Mouse (Mus musculus): ENCODE measurements around the gene Btbd17.

Gene Btbd17

DNA sequence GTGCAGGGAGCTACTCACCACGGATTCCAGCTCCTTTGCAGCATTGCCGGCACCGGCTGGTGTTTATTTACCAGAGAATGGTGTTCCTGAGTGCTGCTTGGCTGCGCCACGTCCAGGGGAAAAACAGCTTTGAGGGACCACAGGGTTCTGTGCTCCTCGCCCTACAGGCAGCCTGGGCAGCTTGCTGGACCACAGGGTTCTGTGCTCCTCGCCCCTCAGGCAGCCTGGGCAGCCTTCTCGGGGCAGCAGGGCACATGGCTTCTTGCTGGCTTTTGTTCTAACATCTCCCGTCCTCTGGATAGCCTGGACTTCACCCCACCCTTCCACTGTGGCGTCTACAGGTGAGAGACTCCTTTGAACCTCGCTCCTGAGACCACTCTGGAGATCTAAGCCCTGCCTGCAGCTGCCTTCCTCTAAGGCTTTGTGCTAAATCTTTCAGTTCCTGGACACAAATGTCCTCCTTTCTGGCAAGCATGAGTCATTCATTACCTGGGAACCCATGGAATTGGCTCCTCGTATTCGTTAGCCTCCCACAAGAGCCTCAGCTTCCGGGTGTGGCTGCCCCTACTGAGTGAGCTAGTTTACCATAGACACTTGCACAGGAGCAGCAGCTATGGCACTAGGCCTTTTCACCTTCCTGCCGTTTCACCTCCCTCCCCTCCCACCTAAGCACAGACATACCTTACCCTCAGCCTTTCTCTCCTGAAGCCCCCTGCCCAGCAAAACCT, 7.0 kb upstream of the Btbd17 start:
- peak; percentile 43 for DNase-seq

DNA sequence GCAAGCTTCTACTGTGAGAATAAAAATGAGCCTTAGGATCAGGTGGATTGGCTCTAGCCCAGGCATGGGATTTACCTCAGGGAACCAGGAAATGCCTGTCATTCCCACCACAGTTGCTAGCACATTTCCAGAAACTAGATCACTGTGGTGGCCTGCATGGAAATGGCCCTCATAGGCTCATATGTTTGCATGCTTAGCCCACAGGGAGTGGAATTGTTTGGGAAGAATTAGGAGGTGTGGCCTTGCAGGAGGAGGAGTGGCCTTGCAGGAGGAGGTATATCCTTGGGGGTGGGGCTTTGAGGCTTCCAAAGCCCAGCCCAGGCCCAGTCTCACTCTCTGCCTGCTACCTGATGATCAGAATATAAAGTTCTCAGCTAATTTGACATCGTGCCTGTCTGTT, 6.2 kb upstream of the Btbd17 start:
- DNase-seq: no peak

DNA sequence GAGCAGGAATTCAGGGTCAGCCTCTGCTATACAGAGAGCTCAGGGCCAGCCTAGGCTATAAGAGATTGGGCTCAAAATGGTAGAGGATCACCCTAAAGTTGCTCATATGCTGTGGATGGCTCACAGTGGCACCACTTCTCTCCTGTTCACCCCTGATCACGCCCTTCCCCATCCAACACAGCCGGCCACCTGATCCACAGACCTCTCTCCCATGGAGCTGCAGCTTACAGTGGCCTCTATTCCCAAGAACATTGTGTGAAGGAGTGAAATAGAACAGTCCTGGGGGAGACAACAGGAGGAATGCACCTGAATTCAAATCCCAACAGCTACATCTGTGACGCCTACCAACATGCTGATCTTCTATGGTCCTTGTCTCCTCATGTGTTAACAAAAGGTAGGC, 2.9 kb upstream of the Btbd17 start, which contains the start of gene Gpr142:
Gpr142 (plus strand) TSS at position 301 of the 400 bp plus-strand sequence.
- DNase-seq: no peak

DNA sequence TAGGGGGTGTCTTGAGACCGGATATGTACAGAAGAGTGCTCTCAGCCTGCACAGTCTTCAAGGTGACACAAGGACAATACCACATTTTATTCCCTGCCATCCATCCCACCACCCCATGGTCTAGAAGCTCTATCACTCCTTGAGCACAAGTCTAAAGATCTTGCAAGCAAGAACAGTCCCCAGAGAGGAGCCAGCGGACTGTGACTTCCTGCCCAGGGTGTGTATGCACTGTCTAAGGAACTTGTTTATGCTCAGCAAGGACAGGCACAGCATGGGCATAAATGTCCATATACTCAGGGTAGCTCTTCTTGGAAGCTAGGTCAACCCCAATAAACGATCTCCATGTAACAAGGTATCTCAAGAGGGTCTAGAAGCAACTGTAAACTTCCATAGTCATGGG, 2.2 kb upstream of the Btbd17 start:
- DNase-seq: no peak

DNA sequence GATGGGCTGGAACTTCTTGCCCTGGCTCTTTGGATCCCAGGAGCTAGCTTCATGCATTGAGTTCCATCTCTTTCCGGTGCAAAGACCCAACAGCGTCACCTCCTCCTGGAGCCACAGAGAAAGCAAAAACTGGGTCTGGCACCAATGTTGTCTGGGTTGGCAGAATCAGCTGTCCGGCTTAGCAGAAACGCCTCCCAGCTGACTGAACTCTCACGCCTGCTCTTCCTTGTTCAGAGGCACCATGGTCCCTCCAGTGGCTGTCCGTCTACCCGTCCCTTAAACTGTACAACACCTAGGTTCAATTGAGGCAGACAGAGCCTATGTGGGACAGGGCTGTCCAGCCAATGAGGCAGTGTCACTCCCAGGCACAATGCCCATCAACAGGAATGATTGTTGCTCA, 1.4 kb upstream of the Btbd17 start:
- DNase-seq: peak; percentile 37

DNA sequence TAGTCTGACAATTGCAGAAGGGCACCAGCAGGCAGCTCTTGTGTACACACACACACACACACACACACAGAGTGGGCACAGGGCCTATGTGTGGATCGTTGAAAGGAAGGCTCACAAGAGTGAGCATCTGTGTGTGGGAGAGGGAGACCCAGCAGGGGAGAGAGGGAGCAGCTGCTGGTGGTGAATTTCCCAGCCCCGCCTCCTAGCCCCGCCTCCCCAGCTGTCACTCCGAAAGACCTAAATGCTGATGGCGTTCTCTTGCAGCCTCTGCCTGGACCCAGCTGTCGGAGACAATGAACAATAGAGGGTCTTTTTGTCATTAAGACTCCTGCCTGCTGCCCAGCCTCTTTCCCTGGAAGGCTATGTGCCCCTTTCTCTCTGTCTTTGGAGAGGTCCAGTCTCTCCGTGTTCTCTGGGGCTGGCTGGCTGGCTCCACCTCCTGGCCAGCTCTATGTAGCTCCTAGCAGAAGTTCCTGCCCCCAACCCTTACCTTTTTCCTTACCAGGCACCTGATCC, 456 bp downstream of the Btbd17 start:
- DNase-seq: peak; percentile 92

DNA sequence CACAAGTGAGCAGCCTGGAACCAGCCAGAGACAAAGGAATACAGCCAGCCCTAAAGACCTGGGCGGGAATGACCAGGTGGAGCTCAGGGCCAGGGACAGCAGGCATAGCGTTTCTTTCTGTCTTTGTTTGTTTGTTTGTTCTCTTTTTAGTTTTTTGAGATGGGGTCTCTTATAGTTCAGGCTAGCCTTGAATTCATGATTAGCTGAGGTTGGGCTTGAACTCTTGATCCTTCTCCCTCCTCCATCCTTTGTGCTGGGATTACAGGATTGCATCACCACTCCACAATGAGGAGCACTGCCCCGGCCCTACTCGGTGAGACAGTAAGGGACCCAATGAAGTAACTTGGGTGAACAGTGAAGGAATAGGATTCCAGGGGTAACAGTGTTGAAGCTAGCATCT, 1.1 kb downstream of the Btbd17 start:
- no peak for DNase-seq

DNA sequence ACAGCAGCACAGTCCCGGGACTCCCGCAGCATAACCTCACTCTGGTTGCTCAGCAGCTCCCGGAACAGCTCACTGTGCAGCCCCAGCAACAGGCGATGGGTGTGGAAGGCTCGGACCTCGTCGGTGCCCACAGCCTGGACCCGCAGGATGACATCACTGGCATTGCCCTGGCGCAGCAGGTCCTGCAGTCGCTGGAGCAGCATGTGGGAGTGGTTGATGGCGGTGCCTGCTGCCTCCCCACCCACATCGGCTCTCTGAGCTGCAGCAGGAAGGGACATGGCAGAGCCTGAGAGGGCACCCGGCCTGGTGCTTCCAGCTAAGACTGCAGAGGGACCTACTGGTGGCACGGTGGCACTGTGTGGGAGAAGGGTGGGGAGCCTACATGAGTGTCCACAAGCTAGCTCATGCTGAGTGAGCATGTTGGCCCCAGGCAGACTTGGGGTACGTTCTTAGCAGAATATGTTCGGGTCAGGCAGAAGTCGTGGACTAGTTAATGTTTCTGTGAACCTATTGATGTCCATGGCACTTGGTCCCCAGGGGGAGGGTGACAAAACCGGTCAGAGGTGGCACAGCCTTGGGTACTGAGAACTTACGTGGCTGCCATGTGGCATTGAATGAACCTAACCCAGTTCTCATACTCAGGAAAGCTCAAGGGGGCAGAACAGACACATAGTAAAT, 1.7 kb downstream of the Btbd17 start:
- DNase-seq: peak; percentile 52

DNA sequence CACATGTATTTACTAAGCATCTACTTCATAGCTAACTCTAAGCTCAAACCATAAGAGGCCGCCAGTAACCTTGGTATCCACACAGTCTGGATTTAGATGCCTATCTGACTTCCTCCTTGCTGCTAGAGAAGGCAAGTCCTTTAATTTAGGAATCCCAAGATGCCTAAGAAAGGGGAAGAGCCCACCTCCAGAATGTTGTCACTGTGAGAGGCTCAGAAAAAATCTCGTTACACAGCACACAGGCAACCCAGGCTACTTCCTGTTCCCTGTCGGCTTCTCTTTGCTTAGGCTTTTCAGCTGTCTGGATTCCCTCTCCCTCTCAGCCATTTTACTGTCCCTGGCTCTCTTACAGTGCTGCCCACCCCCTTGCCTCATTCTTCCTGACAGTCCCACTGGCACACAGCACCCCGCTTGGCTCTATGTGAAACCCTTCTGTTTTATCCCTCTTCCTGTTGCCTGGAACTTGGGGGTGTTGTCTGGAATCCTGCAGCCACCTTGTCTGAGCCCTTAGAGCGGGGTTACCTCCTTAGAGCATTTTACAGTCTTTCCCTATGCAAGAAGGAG, 2.7 kb downstream of the Btbd17 start:
- DNase-seq: peak; percentile 47

DNA sequence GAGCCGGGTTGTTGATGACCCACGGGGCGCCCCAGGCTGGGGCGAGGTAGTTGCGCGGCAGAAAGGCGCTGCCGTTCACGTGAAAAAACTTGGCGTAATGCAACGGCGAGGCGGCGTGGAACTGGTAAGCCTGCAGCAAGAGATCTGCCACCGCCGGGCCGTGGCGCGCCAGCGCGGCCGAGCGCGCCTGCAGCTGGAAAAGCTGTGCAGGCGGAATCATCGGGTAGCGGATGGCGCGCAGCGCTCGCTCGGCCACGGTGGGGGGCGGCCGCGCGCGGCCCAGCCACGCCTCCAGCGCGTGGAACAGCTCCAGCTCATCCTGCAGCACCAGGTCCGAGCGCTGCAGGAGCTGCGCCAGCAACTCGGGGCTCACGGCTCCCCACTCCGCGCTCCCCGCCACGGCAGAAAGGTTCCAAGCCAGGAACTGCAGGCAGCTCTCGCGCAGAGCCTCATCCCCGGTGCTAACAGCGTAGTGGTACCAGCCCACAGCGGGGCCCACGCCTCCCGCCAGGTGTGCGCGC, 3.8 kb downstream of the Btbd17 start:
- DNase-seq: no peak

DNA sequence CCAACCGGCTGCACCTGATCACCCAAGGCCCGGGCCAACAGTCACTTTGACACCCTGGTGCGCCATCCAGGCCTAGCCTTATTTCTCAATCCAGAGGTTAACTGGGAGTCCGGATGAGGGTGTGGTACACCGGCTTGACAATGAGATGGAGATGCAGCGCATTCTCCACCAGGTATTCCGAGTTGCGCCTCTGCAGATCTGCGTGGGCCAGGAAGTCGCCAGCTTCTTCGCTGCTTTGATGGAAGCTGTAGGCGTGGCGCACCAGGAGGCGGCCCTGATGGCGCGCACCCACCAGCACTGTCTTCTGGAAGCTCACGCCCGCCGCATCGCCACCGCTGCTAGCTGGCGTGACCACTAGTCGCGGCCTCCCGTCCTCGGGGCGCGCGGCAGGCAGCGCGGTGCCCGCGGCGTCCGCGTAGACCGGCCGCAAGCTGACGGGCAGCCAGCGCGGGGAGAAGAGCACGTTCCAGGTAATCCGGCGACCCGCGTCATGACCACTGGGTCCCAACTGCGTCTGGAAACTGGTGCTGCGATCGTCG, 4.3 kb downstream of the Btbd17 start:
- DNase-seq: peak; percentile 60

DNA sequence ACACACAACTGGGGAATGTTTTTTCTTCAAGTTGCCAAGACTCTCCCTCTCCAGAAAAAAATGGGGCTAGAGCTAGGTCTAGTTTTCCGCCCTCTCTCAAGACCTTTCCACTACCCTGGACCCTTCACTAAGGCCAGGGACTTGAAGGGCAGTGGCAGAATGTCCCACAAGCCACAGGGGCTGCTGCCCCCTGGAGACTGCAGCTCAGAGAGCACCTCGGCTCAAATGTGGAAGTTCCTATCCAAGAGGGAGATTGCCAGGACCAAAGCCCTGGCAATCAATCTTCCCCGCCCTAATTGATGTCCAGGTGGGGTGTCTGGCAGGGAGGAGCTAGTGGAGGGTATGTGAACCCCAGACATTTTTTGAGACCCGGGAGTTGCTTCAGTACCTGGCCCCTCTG, 4.9 kb downstream of the Btbd17 start:
- DNase-seq: peak; percentile 20

DNA sequence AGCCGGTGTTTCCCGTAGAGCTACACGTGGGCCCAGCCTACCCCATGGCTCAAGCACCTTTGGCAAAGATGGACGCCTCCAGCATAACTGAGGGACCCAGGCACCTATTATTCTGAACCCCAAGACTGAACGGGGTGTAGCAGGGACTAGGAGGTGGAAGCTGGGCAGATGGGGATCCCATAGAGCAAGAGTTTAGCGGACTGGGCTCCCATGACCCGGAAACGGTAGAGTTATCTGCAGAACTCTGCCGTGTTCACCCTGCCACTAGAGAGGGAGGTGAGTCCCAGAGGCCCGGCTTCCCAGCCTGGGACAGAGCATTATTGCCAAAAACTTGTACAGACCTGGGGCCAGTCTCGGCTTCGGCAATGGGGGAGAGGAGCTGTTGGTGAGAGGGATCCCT, 5.6 kb downstream of the Btbd17 start:
- no peak for DNase-seq

DNA sequence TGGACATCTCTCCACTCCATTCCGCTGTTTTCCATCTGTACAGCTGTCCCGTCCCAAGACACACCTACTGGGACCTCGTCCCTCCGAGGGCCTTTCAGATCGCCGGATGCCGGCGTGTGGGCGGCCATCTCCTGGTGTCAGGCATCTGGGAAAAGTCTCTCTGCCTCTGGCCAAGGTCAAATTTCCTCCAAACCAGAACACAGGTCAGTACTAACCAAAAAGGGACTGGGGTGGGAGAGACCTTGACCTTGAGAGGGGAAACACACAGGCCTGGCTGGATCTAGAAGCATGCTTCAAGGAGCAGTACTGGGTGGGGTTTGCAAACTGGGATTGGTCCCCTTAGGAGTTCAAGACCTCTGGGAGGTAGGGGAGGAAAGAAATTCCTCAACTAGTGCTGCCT, 6.0 kb downstream of the Btbd17 start:
- DNase-seq: no peak

DNA sequence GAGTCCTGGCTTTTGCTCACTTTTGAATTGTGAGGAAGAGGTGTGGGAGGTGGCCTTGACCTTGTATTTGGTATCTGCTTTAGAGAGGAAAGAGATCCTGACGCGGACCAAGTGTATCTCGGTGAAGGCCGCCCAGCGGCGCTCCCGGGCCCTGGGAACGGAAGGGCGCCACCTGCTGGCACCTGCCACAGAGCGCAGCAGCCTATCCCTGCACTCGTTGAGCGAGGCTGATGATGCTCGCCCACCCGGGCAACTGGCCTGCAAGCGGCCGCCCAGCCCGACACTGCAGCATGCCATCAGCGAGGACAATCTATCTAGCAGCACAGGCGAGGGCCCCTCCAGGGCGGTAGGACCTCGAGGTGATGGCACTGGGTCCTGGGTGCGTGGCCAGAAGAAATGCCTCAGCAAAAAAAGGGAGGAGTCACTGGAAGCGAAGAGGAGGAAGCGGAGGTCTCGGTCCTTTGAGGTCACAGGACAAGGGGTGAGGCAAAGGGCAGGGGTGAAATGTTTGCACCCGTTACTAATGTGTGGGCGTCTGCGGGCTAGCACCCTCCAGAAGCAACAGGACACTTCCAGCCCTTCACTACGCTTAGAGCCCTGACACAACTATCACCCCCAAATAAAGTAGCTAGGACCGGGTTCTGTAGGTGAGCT, 6.6 kb downstream of the Btbd17 start:
- peak; percentile 89 for DNase-seq

DNA sequence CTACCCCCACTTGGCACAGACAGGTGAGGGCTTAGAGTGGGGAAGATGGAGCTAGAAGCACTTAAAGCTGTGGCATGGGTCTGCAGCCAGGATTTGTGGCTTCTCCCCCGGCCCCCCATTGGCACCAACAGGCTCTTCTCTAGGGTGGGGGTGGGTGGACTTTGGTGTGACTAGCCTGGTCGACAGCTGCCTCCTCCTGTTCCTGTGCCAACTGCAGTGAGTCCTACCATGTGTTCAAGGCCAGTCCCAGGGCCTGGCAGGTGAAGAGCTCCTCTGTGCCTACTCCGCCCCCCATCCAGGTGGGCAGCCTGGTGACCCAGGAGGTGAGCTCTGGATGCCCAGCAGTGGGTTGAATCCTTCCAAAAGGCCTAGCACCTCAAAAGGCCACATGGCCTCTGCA, 8.1 kb downstream of the Btbd17 start:
- DNase-seq: peak; percentile 20

DNA sequence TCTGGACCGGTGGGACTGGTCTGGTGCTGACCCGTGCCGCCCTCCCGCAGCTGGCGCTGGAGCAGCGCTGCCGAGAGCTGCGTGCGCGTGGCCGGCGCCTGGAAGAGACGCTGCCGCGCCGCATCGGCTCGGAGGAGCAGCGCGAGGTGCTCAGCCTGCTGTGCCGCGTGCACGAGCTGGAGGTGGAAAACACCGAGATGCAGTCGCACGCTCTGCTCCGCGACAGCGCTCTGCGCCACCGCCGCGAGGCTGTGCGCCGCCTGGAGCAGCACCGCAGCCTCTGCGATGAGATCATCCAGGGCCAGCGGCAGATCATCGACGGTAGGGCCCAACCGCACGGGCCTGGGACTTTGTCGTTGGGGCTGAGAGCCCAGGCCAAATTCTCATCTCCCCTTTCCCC, 9.4 kb downstream of the Btbd17 start:
- DNase-seq: no peak

DNA sequence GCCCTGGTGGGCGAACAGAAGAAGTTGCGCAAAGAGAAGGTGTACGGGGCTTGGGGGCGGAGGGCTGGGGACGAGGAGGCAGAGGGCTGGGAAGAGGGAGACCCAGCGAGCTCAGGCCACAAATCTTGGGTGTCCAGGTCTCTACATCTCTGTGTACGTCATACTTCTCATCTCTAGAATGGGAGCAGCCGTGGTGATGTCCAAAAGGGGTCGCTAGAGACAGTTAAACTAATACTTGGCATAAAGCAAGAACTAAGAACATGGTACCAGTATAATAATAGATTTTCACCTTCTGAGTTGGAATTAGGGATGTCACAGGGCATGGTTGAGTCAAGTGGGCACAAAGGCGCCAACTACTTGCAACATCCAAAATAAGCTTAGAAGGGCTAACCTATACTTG, 9.9 kb downstream of the Btbd17 start:
- no peak for DNase-seq

DNA sequence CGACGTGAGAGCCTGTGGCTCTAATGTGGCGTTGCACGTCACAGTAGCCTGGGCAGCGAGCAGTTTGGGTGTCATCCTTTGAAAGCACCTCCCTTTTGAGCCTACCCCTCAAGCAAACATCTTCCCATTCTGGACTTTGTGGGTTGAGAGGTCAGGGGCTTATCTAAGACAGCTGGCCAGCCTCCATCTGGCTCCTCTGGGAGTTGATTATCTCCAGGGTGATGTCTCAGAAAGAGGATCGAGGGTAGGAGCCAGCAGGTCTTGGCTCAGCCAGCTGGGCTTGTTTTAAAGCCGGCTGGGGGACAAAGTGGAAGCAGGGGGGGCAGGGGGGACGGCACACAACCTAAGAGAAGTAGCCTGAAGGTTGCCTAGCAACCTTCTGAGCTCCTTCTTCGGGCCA, 15.7 kb downstream of the Btbd17 start:
- no peak for DNase-seq

DNA sequence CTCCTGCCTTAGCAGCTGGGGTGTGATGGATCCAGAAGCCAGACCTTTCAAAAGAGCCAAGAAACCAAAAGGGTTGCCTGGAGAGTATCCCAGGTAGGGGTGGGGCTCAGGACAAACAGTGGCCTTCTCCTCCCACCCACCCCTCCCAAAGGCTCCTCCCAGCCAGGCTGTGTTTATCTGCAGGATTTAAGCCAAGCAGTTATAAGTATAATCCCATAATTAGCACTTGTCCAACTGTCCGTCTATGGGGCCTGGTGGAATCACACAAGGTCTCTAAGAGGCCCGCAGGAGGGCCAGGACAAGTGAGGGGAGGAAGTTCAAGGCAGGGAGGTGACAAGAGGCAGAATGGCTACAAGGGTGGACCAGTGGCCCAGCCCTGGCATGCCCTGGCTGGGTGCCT, 23.8 kb downstream of the Btbd17 start:
- DNase-seq: no peak

DNA sequence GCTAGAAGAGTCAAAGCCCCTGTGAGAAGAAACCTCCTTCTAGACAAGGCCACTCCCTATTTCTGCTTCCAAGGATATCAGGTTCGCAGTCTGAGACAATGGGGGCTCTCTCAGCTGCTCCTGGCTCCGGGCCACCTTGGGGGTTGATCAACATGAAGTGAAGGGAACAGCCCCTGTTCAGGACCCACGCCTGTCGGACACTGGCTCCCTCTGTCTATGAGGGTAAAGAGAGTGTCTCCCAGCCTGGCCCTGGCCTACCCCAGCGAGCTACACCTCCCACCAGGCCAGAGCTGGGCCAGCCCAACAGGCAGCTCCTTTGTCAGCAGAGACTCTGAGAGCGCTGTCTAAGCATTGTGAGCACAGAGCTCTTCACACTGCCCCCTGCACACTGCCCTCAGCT, 25.8 kb downstream of the Btbd17 start:
- no peak for DNase-seq

DNA sequence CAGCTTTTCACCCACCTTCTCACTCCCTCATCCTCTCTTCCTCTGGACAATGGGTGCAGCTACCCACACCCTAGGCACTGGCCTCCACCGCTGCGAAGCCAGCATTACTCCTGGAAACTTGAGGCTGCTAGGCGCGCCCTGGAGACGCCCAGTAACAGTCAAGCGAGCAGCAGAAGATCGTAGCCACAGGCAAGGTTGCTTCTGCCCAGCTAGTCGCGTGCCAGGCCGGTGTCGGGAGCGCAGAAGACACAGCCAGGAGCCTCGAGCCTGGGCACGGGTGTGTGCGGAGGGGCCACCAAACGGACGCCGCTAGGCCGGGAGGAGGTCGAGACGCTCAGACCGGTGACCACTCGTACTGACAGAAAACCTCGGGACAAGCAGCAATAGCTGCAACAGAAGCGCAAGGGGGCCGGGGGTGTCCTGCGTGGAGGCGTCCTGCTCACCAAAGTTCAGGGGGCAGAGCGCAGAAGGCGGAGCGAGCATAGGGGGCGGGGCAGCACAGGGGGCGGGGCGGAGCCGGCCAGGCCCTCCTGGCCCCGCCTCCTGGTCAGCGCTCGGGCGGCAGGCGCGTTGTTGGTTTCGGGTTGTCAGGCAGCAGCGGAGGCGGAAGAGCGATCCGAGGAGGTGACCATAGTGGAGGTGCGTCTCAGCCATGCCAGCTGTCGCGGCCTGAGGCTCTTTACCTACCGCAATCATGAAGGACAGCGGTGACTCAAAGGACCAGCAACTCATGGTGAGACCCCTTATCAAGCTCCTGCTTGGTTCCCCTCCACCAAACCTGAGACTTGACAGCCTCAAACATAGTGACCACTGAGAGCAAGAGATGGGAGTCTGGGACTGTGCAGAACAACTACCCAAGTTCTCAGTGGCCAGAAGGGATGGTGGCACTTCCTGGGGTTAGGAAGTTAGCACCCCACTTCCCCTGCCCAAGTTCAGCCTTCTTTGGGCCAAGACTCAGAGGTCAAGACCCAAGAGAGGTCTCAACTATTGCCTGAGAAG, 30.6 kb downstream of the Btbd17 start, which contains the start of gene Kif19a:
Kif19a (plus strand) TSS at position 569 of the 999 bp plus-strand sequence.
- peak; percentile 41 for DNase-seq
